Mouse (Mus musculus) CH12F3 (cell line): ENCODE measurements around the gene Slc5a11.

Experiments used
- in situ Hi-C: fragments of 300-500 bp; cut with MboI; formaldehyde crosslinking; loops from 2 replicates; pipeline ENCODE4 v1.14.3; 2020; ENCODE audit warnings: low sequenced_read_pairs

Slc5a11 gene

DNA sequence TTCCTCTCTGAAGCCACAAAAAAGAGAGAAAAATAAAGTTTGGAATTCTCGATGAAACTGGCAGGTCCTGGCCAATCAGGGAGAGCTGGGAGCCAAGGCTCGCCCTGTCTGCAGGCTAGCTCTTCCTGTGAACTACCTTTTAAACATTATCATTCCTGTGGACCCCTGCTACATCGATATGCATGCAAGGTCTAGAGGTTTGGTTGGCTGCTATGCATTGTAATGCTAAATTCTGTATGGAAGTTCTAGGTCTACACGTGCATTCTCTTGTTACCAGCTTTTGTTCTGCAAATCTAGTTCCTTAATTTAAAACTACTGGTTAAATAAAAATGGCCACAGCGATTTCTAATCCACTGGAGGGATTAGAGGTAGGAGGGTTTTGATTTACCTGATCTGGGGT is 3.1 kb upstream of the Slc5a11 start:
- in situ Hi-C loops, result no loop called here

DNA sequence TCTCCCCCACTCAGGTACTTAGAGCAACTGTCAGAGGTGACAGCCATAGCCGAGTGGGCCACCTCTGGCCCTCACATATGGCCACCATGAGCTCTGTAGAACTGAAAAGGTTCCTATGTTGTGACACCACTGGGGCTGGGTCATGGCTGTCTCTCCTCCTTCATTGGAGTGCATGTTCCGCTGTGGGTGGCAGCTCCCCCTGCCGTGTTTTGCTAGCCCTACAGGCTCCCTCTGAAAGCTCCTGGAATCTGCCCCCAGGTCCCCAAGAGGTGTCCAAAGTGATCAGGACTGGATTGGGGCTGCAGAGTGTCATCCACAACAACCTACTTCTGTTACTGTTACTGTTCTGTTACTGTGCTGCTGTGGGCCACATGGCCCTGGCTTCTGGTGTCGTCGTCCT is 2.3 kb upstream of the Slc5a11 start:
- in situ Hi-C loops, result no loop called here

GRCm38 (mm10) chr7:123215138-123215537 is 558 bp downstream of the Slc5a11 start:
- in situ Hi-C loops, result no loop called here

DNA sequence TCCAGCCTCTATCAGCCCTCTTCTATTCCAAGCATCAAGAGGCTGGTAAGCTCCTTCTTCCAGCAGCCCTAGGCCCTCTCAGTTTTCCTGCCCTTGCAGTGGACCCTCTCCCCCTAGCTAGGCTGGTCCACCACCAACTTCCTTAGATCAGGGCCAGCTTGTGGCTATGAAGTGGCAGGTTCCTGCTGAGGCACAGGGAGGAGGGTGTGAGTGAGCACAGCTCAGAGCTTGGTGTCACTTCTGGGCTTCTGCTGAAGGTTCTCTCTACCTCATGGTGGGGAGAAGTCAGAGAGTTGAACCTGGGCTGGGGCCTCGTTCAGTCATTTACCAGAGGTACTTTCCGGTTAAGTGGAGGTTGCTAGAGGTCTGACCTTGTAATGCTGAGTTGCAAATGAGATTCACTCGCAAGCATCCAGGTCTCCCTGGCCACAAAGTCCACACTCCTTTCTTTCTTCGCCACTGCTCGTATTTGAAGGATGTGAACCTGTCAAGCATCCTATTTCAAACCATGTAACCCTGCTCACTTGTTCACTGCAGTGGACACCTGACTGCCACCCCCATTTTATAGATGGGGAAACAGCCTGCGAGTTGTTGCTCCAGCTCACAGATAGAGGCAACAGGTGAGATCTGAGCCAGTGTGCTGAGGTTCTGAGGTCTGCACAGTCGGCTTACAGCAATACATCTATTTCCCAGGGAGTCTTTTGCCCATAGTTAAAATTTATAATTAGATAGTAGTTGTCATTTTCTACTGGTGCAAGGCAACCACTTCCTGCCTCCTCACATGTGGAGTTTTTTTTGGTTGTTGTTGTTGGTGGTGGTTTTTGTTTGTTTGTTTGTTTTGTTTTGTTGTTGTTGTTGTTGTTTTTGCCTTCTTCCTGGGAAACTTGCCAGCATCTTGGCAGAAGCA is 3.1 kb downstream of the Slc5a11 start:
- in situ Hi-C loops, result no loop called here

DNA sequence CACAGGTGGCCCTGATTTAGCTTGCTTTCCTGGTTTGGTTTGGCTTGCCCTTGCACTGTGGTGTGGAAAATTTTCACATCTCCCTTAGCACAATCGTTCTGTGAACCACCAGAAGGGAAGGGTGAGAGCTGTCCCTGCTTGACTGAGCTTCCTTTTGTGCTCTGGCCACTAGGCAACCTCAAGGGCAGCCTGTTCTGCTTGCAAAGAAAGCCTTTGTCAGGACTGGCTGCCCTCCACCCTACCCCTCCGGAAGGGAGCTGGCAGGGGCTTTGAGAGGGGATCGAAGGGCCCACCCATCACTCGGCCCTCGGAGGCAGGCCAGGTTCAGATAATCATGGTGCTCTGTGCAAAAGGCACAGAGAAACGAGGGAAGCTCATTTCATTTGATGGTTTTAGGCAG is 4.0 kb downstream of the Slc5a11 start:
- in situ Hi-C loops, result no loop called here

DNA sequence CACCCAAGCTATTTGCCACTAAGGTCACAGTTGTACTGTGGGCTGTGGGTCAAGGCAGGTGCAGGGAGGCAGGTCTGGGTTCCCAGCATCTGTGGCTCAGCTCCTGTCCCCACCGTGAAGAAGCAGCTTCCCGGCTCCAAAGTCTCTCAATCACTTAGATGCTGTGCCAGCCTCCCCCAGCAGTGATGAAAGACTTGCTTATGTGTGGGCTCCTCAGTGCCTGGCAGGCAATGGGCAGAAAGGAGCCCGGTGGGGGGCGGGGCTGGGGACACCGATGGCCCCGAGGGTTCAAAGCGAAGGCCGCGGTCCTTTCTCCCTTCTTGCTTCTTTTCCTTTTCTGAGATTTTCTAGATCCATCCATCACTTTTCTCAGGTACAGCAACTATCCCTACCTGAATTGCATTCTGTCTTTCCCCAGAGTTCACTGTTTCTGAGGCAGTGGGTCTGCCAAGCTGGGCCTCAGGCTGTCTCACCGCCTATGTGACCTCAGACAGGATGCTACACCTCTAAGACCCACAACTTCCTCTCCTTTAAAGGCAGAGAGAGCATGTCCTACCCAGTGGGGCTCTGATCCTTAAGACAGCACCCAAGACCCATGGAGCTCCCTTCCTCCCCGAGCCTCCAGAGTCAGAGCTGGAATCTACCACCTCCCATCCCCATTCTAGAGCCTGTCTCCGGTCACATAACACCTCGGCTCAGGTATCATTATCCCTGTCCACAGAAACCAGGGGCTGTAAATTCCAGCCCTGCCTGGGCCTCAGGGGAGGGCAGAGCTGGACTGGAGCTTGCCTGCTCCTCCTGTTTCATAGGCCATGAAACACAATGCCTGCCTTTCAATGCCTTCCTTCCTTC is 5.4 kb downstream of the Slc5a11 start:
- in situ Hi-C loops, result no loop called here

GRCm38 (mm10) chr7:123220633-123220942 is 6.0 kb downstream of the Slc5a11 start:
- in situ Hi-C loops, result no loop called here

- in situ Hi-C loops, result no loop called here
These were observed 9.5 kb downstream of the Slc5a11 start for GRCm38 (mm10) chr7:123224076-123224475.

- in situ Hi-C loops, result no loop called here
These were observed 10.6 kb downstream of the Slc5a11 start for GRCm38 (mm10) chr7:123225159-123225558.

DNA sequence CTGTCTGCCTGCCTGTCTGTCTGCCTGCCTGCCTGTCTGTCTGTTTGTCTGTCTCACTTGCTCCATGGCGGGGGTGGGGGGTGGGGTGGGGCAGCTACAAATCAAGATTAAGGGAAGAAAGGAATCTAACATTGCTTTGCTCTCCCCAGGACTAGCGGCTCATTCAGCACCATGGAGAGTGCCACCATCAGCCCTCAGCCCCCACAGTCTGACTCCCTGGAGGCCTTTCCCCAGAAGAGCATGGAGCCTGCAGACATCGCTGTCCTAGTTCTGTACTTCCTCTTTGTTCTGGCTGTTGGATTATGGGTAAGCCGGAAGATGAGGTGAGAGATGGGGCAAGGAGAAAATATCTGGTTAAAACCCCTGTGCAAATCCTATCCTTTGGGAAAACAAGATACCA is 20.9 kb downstream of the Slc5a11 start:
- in situ Hi-C loops, result no loop called here

- in situ Hi-C loops, result no loop called here
These were observed 24.0 kb downstream of the Slc5a11 start for GRCm38 (mm10) chr7:123238621-123239020.

DNA sequence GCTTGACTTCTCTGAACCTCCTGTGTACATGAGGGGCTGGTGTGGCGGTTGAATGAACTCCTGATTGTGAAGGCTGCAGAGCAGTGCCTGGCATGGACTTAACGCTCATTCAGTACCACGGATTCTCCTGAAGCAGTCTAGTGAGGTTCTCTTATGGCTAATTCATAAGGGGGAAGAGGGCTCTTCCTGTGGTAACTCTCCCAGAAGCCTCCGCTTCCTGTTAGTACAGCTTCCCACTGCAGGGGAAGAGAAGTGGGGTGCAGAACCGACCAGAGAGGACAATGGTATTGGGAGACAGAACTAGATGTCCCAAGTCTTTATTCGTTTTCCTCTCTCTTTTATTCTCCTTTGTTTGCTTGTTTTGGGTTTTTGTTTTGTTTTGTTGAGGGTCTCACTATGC is 25.5 kb downstream of the Slc5a11 start:
- in situ Hi-C loops, result no loop called here

- in situ Hi-C loops, result no loop called here
These were observed 27.7 kb downstream of the Slc5a11 start for GRCm38 (mm10) chr7:123242241-123242640.

- in situ Hi-C loops, result no loop called here
These were observed 30.3 kb downstream of the Slc5a11 start for GRCm38 (mm10) chr7:123244833-123245232.

DNA sequence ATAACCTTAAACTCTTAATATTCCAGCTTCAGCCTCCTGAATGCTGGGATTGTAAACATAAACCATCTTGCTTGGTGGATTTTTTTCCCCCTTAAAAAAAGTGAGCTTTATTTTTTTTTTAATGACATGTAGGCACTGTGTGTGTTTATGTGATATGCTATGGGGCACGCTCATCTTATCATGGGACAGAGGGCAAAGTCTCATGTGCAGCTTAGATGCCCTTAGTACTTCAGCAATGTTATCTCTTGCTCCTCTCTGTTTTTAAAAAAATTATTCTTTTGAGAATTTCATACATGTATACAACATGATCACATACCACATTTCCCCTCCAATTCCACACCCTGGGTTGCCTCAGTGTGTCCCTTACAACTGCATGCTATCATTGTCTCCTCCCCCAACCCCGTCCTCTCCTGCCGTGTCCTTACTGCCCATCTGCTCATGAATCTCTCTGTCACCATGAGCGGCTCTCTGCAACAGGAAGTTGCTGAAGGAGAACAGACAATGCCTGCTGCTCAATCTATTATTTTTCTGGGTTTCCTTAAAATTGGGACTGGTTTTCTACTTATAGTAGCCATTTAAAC is 32.0 kb downstream of the Slc5a11 start:
- in situ Hi-C loops, result no loop called here

DNA sequence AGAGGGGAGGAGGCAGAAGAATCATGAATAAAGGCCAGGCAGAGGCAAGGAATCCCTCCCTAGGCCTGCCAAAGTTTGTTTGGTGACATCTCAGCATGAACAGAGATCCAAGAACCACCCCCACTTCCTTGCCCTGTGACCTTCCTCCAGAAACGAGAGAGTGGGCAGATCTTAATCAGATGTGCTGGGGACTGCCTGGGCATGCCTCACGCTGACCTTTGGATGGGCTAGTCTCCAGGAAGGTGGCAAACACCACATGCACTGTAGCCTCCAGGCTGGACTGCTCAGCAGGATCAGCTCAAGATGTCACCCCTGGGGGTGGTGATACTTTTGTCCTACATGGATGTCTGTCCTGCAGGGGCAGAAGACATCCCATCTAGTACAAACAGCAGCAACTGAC is 33.6 kb downstream of the Slc5a11 start:
- in situ Hi-C loops, result no loop called here

DNA sequence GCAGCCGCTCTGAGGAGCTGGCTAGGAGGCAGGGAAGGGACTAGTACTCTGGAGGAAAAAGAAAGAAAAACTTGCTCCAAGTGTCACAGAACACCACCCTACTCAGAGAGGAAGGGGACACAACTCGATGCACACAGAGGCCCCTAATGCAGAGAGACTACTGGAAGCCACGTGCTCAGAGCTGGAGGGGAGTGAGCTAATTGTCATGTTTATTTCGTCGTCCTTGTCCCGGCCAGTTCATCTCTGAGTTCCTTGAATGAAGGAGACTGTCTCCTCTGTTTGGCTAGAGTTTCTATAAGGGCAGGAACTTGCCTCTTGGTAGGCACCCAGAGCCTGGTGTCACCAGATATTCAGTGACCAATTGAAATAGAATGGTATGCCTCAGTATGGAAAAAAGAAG is 36.8 kb downstream of the Slc5a11 start:
- in situ Hi-C loops, result no loop called here

DNA sequence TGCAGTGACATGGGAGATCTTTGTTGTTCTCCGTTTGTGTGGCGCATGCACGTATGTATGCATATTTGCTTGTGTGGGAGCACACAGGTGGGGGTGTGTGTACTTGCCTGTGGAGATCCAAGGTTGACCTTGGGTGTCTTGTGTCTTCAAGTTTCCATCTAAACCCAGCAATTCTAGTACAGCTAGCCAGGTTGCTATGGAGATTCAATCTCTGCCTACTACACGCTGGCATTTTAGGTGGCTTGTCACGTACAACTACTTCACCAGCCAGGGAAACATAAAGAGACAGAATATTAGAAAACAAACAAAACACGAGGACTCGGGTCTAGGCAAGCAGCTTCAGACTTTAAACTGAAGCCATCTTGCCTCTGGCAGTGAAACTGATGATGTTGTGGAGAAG is 38.8 kb downstream of the Slc5a11 start:
- in situ Hi-C loops, result no loop called here

GRCm38 (mm10) chr7:123254196-123254970 is 39.8 kb downstream of the Slc5a11 start:
- in situ Hi-C loops, result no loop called here

DNA sequence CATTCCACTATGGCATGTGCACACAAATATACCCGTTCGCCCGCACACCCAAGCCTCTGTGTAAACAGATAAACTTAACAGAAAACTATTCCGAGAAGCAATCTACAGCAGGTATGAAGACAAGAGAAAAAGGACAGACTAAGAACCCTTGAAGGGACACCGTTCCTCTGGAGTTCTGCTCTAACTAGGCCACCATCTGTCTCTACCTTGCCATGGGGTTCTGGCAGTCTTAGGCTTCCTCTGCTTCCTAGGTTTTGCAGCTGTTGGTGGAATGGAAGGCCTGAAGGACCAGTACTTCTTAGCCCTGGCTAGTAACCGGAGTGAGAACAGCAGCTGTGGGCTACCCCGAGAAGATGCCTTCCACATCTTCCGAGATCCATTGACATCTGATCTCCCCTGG is 43.5 kb downstream of the Slc5a11 start:
- in situ Hi-C loops, result no loop called here

- in situ Hi-C loops, result no loop called here
These were observed 58.5 kb downstream of the Slc5a11 start for GRCm38 (mm10) chr7:123273056-123273455.
